ENCODE assay signal across 8 mouse cellular contexts in the genomic region with DNA sequence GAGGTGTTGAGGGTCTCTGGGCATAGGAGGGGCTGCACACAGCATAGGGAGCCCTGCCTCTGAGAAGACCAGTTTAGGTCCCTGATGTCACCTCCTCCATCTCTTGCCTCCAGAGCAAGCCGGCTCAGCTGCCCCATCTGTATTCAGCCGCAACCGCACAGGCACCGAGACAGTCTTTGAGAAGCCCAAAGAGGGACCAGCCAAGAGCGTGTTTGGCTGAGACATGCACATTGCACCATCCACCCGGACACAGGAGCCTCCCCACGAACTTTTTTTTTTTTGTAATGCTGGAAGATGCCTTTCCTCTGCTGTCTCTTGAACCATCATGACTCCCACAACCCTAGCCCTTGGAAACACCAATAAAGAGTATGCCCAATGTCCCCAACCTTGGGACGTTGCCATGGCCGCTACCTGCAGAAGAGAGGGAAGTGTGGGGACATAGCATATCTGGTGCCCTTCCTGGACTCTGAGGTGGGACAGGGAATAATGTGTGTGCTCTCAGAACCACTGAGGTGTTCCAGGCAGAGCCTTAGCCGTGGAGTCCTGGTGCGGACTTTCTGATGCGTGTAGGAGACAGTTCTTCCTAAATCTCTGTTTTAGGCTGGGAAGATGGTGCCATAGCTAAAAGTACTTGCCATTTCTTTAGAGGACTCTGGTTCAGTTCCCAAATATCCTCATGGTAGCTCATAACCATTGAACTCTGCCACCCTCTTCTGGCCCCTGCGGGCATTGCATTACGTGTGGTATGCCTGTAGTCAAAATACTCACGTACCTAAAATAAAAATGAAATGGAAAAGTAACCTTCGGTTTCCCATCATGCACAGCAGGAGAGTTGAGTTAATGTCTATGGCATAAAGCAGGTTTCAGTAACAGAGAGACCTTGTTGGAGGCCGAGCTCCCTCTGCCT. TPM values are rescaled to one million over a fixed set of nuclear protein-coding genes. Genes with fewer than 3 reads are reported as not detected.
DNase-seq lines count a peak whose midpoint lies in the region; ATAC-seq and TF ChIP-seq lines count a peak whose summit lies in the region.

No protein-coding gene starts in this region.

- H3K27me3 ChIP-seq in forebrain, postnatal 0 days (ENCODE audit: insufficient read depth, low read length) = no peaks in the 10 kb centered on the region
- H3K27me3 ChIP-seq in forebrain, embryonic 10.5 days (ENCODE audit: poor library complexity, severe bottlenecking) = no peaks in the 10 kb centered on the region
- no peaks in the 10 kb centered on the region for H3K27me3 ChIP-seq in lung, postnatal 0 days (replicated peaks; ENCODE audit: insufficient read depth, low read length)

- no peak overlapping the region for H3K27ac ChIP-seq in forebrain, postnatal 0 days (ENCODE audit: low read depth, low read length)
- H3K27ac ChIP-seq in forebrain, embryonic 10.5 days = no peak overlapping the region
- H3K27ac ChIP-seq in lung, postnatal 0 days (ENCODE audit: low read length) = no peak overlapping the region

- WGBS in forebrain, postnatal 0 days = 85% methylated on average over 17 of the region's 17 CpGs
- 86% methylated on average over 17 of the region's 17 CpGs for WGBS in forebrain, embryonic 10.5 days
- WGBS in lung, postnatal 0 days = 73% methylated on average over 17 of the region's 17 CpGs

- H3K9me3 ChIP-seq in forebrain, postnatal 0 days (ENCODE audit: low read length) = no peaks in the 10 kb centered on the region
- H3K9me3 ChIP-seq in forebrain, embryonic 10.5 days = no peaks in the 10 kb centered on the region
- H3K9me3 ChIP-seq in lung, postnatal 0 days (ENCODE audit: low read length) = no peaks in the 10 kb centered on the region

- H3K9ac ChIP-seq in forebrain, postnatal 0 days = no peak overlapping the region
- H3K9ac ChIP-seq in lung, postnatal 0 days (replicated peaks; ENCODE audit: low read depth) = no peak overlapping the region

- peaks cover 6% of the 10 kb centered on the region for H3K36me3 ChIP-seq in forebrain, postnatal 0 days (ENCODE audit: insufficient read depth)
- peaks cover 21% of the 10 kb centered on the region for H3K36me3 ChIP-seq in forebrain, embryonic 10.5 days (replicated peaks)
- H3K36me3 ChIP-seq in lung, postnatal 0 days (ENCODE audit: insufficient read depth, low read length) = no peaks in the 10 kb centered on the region

- no peak for TF ChIP-seq EP300 in lung, postnatal 0 days (IDR thresholded peaks at IDR 0.05)

- no peak overlapping the region for H3K4me2 ChIP-seq in forebrain, postnatal 0 days (ENCODE audit: low read depth)
- H3K4me2 ChIP-seq in lung, postnatal 0 days (replicated peaks; ENCODE audit: low read depth, low read length) = no peak overlapping the region

- H3K4me1 ChIP-seq in forebrain, postnatal 0 days (ENCODE audit: insufficient read depth) = no peaks in the 10 kb centered on the region
- H3K4me1 ChIP-seq in forebrain, embryonic 10.5 days = peaks cover 14% of the 10 kb centered on the region
- H3K4me1 ChIP-seq in lung, postnatal 0 days (ENCODE audit: insufficient read depth, low read depth, low read length) = peaks cover 7% of the 10 kb centered on the region; the same call in 1 of the 2 replicates

- H3K4me3 ChIP-seq in forebrain, postnatal 0 days (ENCODE audit: low read depth, low read length) = no peak overlapping the region
- H3K4me3 ChIP-seq in forebrain, embryonic 10.5 days = no peak overlapping the region
- no peak overlapping the region for H3K4me3 ChIP-seq in lung, postnatal 0 days (ENCODE audit: low read depth, low read length)

- ATAC-seq in forebrain, postnatal 0 days = no peak
- ATAC-seq in lung, postnatal 0 days = no peak

- peak; percentile 58 for TF ChIP-seq CTCF in forebrain, postnatal 0 days (IDR thresholded peaks at IDR 0.05; ENCODE audit: low read depth)
- TF ChIP-seq CTCF in lung, postnatal 0 days (IDR thresholded peaks at IDR 0.05) = peak; percentile 79

- DNase-seq in forebrain, postnatal 0 days = peak; percentile 30
- no peak for DNase-seq in forebrain, embryonic 10.5 days (ENCODE audit: extremely low spot score, low spot score)
- peak; percentile 60 for DNase-seq in ovary, postnatal 14 days (ENCODE audit: low spot score)
- DNase-seq in ovary, adult 18-20 months (ENCODE audit: low spot score) = no peak
- peak; percentile 29 for DNase-seq in c-Kit-positive CD71-positive TER-119-positive erythroid progenitor cells, embryonic 14.5 days (ENCODE audit: low spot score)
- DNase-seq in gastrocnemius, postnatal 4 days (ENCODE audit: low spot score in 2 of 2) = peak; percentile 54 to 62
- DNase-seq in lung, postnatal 0 days (ENCODE audit: low spot score) = peak; percentile 73
- DNase-seq in T-cell, adult 2 months (ENCODE audit: low spot score) = no peak

RNA-seq across cellular contexts. Expression of a gene that starts 2.1 kb away (rescaled TPM):
- 0.52 and 0.85 TPM in 2 replicates for total RNA-seq in forebrain, postnatal 0 days (2014; rRNA removed)
- polyA plus RNA-seq in forebrain, postnatal 0 days (2015; fragmentation: Nextera tagmentation; extraction: Ambion mirVana) = 1.2 TPM in 2 replicates
- 0.22 and 0.49 TPM in 2 replicates for polyA plus RNA-seq in forebrain, embryonic 10.5 days (2016; fragmentation: Nextera tagmentation; extraction: Ambion mirVana)
- 100 to 1,000 TPM; 154 to 180 TPM for total RNA-seq in gastrocnemius, postnatal 4 days (2021)
- polyA plus RNA-seq in lung, postnatal 0 days (2015; fragmentation: Nextera tagmentation; extraction: Ambion mirVana) = 30.5 and 36.6 TPM in 2 replicates

RNA-seq across cellular contexts. Expression of a gene that starts 5.2 kb away (rescaled TPM):
- total RNA-seq in forebrain, postnatal 0 days (2014; rRNA removed) = 0.15 TPM in 1 of 2 replicates, not detected in the other
- polyA plus RNA-seq in forebrain, postnatal 0 days (2015; fragmentation: Nextera tagmentation; extraction: Ambion mirVana) = 0.15 and 0.19 TPM in 2 replicates
- not detected in 2 replicates for polyA plus RNA-seq in forebrain, embryonic 10.5 days (2016; fragmentation: Nextera tagmentation; extraction: Ambion mirVana)
- total RNA-seq in gastrocnemius, postnatal 4 days (2021) = 1 to 10 TPM in 1 of 2 experiments, under 1 TPM in 1; 0.86 to 4.6 TPM
- 6.7 and 7.9 TPM in 2 replicates for polyA plus RNA-seq in lung, postnatal 0 days (2015; fragmentation: Nextera tagmentation; extraction: Ambion mirVana)

RNA-seq across cellular contexts. Expression of a gene that starts 42.5 kb away (rescaled TPM):
- total RNA-seq in forebrain, postnatal 0 days (2014; rRNA removed) = 4.1 and 5.9 TPM in 2 replicates
- polyA plus RNA-seq in forebrain, postnatal 0 days (2015; fragmentation: Nextera tagmentation; extraction: Ambion mirVana) = 2.1 and 4.8 TPM in 2 replicates
- 0.17 and 0.32 TPM in 2 replicates for polyA plus RNA-seq in forebrain, embryonic 10.5 days (2016; fragmentation: Nextera tagmentation; extraction: Ambion mirVana)
- 1 to 10 TPM; 1.3 to 4.9 TPM for total RNA-seq in gastrocnemius, postnatal 4 days (2021)
- polyA plus RNA-seq in lung, postnatal 0 days (2015; fragmentation: Nextera tagmentation; extraction: Ambion mirVana) = 2.2 and 2.5 TPM in 2 replicates

RNA-seq across cellular contexts. Expression of a gene that starts 55.7 kb away (rescaled TPM):
- total RNA-seq in forebrain, postnatal 0 days (2014; rRNA removed) = 18.6 and 19.0 TPM in 2 replicates
- 10.2 and 12.0 TPM in 2 replicates for polyA plus RNA-seq in forebrain, postnatal 0 days (2015; fragmentation: Nextera tagmentation; extraction: Ambion mirVana)
- polyA plus RNA-seq in forebrain, embryonic 10.5 days (2016; fragmentation: Nextera tagmentation; extraction: Ambion mirVana) = 21.9 and 22.8 TPM in 2 replicates
- total RNA-seq in gastrocnemius, postnatal 4 days (2021) = 10 to 100 TPM; 13.0 to 15.7 TPM
- polyA plus RNA-seq in lung, postnatal 0 days (2015; fragmentation: Nextera tagmentation; extraction: Ambion mirVana) = 41.7 and 44.7 TPM in 2 replicates

Comparison
In these comparisons a context has a peak if more than half of its experiments do, and no peak if none do; other contexts are left out.
1. DNase-seq: peak in forebrain, postnatal 0 days (single experiment), ovary, postnatal 14 days (single experiment), c-Kit-positive CD71-positive TER-119-positive erythroid progenitor cells, embryonic 14.5 days (single experiment), gastrocnemius, postnatal 4 days (2 of 2) and lung, postnatal 0 days (single experiment); none in forebrain, embryonic 10.5 days (single experiment), ovary, adult 18-20 months (single experiment) and T-cell, adult 2 months (single experiment).
2. RNA of a gene that starts 2.1 kb away (polyA plus RNA-seq): 30.5 to 36.6 TPM in lung, postnatal 0 days; 1.2 TPM in forebrain, postnatal 0 days and 0.22 to 0.49 TPM in forebrain, embryonic 10.5 days; every median in the first group is over 10 times any median in the second.